Mouse (Mus musculus): ENCODE measurements around the gene Catsperz.

- no peak for TF ChIP-seq POLR2A (IDR thresholded peaks at IDR 0.05; ENCODE audit: control insufficient read depth, extremely low read depth, insufficient read depth, low read length, poor library complexity)
- no peak for TF ChIP-seq CTCF (IDR thresholded peaks at IDR 0.05; ENCODE audit: borderline replicate concordance, control insufficient read depth, extremely low read depth, insufficient read depth, low read length, poor library complexity)
Observed at GRCm38 (mm10) chr19:6874257-6874656, 50.9 kb downstream of the Catsperz start.
